Mouse (Mus musculus) limb, embryonic 15.5 days (tissue): ENCODE data around the gene Cebpa. TPM values are rescaled to one million over a fixed set of nuclear protein-coding genes. Genes with fewer than 3 reads are reported as not detected.
A peak's percentile ranks its signal among the peaks of the same experiment; 100 is the strongest.

ENCODE experiments used
- ATAC-seq: fragments of 200-750 bp; cut with Nextera tagmentation; 2 replicates; pipeline ENCODE4 v1.8.0; 2017; ENCODE audit warnings: low read depth, moderate TSS enrichment; ENCODE audit not compliant: insufficient number of reproducible peaks, low FRiP score, low TSS enrichment
- H3K27ac ChIP-seq: fragments of 300-500 bp; sonication (generic); 2 replicates; pipeline ENCODE4 v1.5.1; 2015; ENCODE audit warnings: moderate library complexity, mild to moderate bottlenecking, inconsistent platforms
- H3K27me3 ChIP-seq: fragments of 300-500 bp; sonication (generic); 2 replicates; pipeline ENCODE4 v1.6.1; 2015; ENCODE audit warnings: inconsistent platforms
- H3K36me3 ChIP-seq: fragments of 300-500 bp; sonication (generic); 2 replicates; pipeline ENCODE4 v1.6.1; 2015; ENCODE audit warnings: inconsistent platforms
- H3K4me1 ChIP-seq: fragments of 300-500 bp; sonication (generic); 2 replicates; pipeline ENCODE4 v1.6.1; 2015; ENCODE audit warnings: inconsistent platforms
- H3K4me2 ChIP-seq: fragments of 300-500 bp; sonication (generic); 2 replicates; pipeline ENCODE4 v1.6.1; 2015; ENCODE audit warnings: mild to moderate bottlenecking, inconsistent platforms
- H3K4me3 ChIP-seq: fragments of 300-500 bp; sonication (generic); 2 replicates; pipeline ENCODE4 v1.5.1; 2015; ENCODE audit warnings: mild to moderate bottlenecking, inconsistent platforms
- H3K9ac ChIP-seq: fragments of 300-500 bp; sonication (generic); 2 replicates; pipeline ENCODE4 v1.6.1; 2015; ENCODE audit warnings: inconsistent platforms
- H3K9me3 ChIP-seq: fragments of 300-500 bp; sonication (generic); 2 replicates; pipeline ENCODE4 v1.6.1; 2016; ENCODE audit warnings: inconsistent platforms
- WGBS: fragments of 180-500 bp; shearing (Covaris S2); methylation state at CpG from one replicate; pipeline ENCODE4 v1.1.7; 2015; 5-methylcytosine and 5-hydroxymethylcytosine counted together
- polyA plus RNA-seq: library from polyadenylated mRNA; unstranded; fragments of >200 nt; fragmentation: Nextera tagmentation; extraction: Ambion mirVana; gene quantifications from 2 replicates; pipeline ENCODE4 v1.2.1, GENCODE M21; 2015

Gene Cebpa
- polyA plus RNA-seq, 1 experiment from 2014 or later, result 16.5 TPM

- Histone ChIP-seq H3K4me3 (peak overlapping the region; percentile 58), H3K4me1 (peaks cover 35% of the 10 kb centered on the region), H3K27ac (peak overlapping the region; percentile 13), H3K27me3 (peaks cover 57% of the 10 kb centered on the region), H3K36me3 (no peaks in the 10 kb centered on the region), H3K9me3 (no peaks in the 10 kb centered on the region), H3K4me2 (peak overlapping the region; percentile 26), H3K9ac (no peak overlapping the region)
- ATAC-seq, result no peak
- WGBS, result 57% methylated on average over 10 of the region's 10 CpGs
Observed at GRCm38 (mm10) chr7:35122401-35123320, 3.6 kb downstream of the Cebpa start.

- 26% methylated on average over 10 of the region's 10 CpGs for WGBS
- 0 out of 2 replicates have a peak overlapping the region, but pooled peaks have one; percentile 27 for H3K27ac ChIP-seq
- H3K4me2 ChIP-seq, result no peak overlapping the region
- no peak overlapping the region for H3K9ac ChIP-seq
- peaks cover 33% of the 10 kb centered on the region for H3K4me1 ChIP-seq
- no peak overlapping the region for H3K4me3 ChIP-seq
- no peaks in the 10 kb centered on the region for H3K9me3 ChIP-seq
- H3K27me3 ChIP-seq, result peaks cover 57% of the 10 kb centered on the region
- ATAC-seq, result no peak
- H3K36me3 ChIP-seq, result no peaks in the 10 kb centered on the region
Observed at GRCm38 (mm10) chr7:35123431-35123953, 4.4 kb downstream of the Cebpa start.

DNA sequence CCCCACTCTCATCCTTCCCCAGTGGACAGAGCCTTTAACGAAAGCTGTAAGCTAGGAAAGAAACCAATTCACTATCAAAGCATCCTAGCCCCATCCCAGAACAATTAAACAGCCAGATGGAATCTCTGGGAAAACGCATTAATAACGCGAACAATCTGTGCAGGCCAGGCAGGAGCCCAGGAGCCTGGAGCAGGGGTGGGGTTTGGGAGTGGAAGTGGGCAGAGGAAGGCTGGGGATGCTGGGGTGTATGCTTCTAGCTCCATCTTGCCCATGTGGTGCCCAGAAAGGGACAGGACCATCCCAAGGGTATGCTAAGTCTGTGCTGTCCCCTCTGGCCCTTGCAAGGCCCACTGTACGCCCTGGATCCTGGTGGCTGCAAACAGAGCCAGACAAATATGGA is 5.1 kb downstream of the Cebpa start:
- no peak overlapping the region for H3K9ac ChIP-seq
- peaks cover 56% of the 10 kb centered on the region for H3K27me3 ChIP-seq
- ATAC-seq, result no peak
- no peaks in the 10 kb centered on the region for H3K9me3 ChIP-seq
- no peak overlapping the region for H3K4me2 ChIP-seq
- no peaks in the 10 kb centered on the region for H3K36me3 ChIP-seq
- H3K4me1 ChIP-seq, result peaks cover 32% of the 10 kb centered on the region
- no peak overlapping the region for H3K4me3 ChIP-seq
- WGBS, result 28% methylated on average over 5 of the region's 5 CpGs
- H3K27ac ChIP-seq, result peak overlapping the region; percentile 54; the same call in 1 of the 2 replicates

DNA sequence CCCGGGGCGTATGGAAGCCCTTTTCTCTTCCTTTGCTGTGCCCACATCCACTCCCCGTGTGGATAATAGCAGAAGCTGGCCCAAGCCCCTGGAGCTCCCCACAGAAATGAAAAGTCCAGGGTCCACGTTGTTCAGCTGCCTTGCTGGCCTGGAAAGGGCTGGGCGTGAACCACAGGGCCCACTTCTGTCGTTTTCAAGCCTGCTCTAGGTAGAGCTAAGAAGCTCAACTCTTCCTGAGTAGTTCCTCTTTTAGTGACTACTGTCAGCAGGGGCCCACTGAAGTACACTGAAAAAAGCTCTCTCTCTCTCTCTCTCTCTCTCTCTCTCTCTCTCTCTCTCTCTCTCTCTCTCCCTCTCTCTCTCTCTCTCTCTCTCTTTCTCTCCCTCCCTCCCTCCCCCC is 5.7 kb downstream of the Cebpa start:
- H3K4me1 ChIP-seq, result peaks cover 27% of the 10 kb centered on the region
- no peak overlapping the region for H3K9ac ChIP-seq
- H3K9me3 ChIP-seq, result no peaks in the 10 kb centered on the region
- no peak for ATAC-seq
- WGBS, result 42% methylated on average over 6 of the region's 6 CpGs
- no peak overlapping the region for H3K4me2 ChIP-seq
- H3K4me3 ChIP-seq, result no peak overlapping the region
- H3K27me3 ChIP-seq, result peaks cover 51% of the 10 kb centered on the region
- peak overlapping the region; percentile 54; the same call in 1 of the 2 replicates for H3K27ac ChIP-seq
- H3K36me3 ChIP-seq, result no peaks in the 10 kb centered on the region

- Histone ChIP-seq H3K27me3 (peaks cover 38% of the 10 kb centered on the region), H3K4me3 (no peak overlapping the region)
Observed at GRCm38 (mm10) chr7:35125971-35126370, 6.9 kb downstream of the Cebpa start.

GRCm38 (mm10) chr7:35127001-35127400 is 7.9 kb downstream of the Cebpa start:
- 30% methylated on average over 10 of the region's 10 CpGs for WGBS
- no peak for ATAC-seq
- H3K9me3 ChIP-seq, result no peaks in the 10 kb centered on the region
- H3K27ac ChIP-seq, result no peak overlapping the region; the same call in 1 of the 2 replicates
- H3K9ac ChIP-seq, result no peak overlapping the region
- peaks cover 29% of the 10 kb centered on the region for H3K27me3 ChIP-seq
- H3K4me2 ChIP-seq, result no peak overlapping the region
- peaks cover 20% of the 10 kb centered on the region for H3K4me1 ChIP-seq
- H3K36me3 ChIP-seq, result no peaks in the 10 kb centered on the region
- no peak overlapping the region for H3K4me3 ChIP-seq

More at GRCm38 (mm10) chr7:35125971-35126370, 6.9 kb downstream of the Cebpa start:
- Histone ChIP-seq H3K27ac (no peak overlapping the region), H3K36me3 (no peaks in the 10 kb centered on the region), H3K4me2 (no peak overlapping the region), H3K9ac (no peak overlapping the region), H3K4me1 (peaks cover 20% of the 10 kb centered on the region), H3K9me3 (no peaks in the 10 kb centered on the region)
- 72% methylated on average over 5 of the region's 5 CpGs for WGBS
- no peak for ATAC-seq

GRCm38 (mm10) chr7:35127721-35128120 is 8.6 kb downstream of the Cebpa start:
- 29% methylated on average over 6 of the region's 6 CpGs for WGBS
- no peak overlapping the region for H3K27ac ChIP-seq
- H3K4me2 ChIP-seq, result no peak overlapping the region
- no peak for ATAC-seq
- no peak overlapping the region for H3K4me3 ChIP-seq
- peaks cover 20% of the 10 kb centered on the region for H3K4me1 ChIP-seq
- no peaks in the 10 kb centered on the region for H3K36me3 ChIP-seq
- H3K27me3 ChIP-seq, result peaks cover 21% of the 10 kb centered on the region
- no peaks in the 10 kb centered on the region for H3K9me3 ChIP-seq
- no peak overlapping the region for H3K9ac ChIP-seq

GRCm38 (mm10) chr7:35128677-35129567 is 9.8 kb downstream of the Cebpa start:
- H3K27ac ChIP-seq, result peak overlapping the region; percentile 54
- no peak overlapping the region for H3K4me3 ChIP-seq
- no peak overlapping the region for H3K9ac ChIP-seq
- H3K4me2 ChIP-seq, result no peak overlapping the region
- no peak; the same call in 1 of the 2 replicates for ATAC-seq
- H3K27me3 ChIP-seq, result peaks cover 11% of the 10 kb centered on the region; the same call in 1 of the 2 replicates
- no peaks in the 10 kb centered on the region for H3K36me3 ChIP-seq
- H3K4me1 ChIP-seq, result peaks cover 14% of the 10 kb centered on the region
- no peaks in the 10 kb centered on the region for H3K9me3 ChIP-seq
- 47% methylated on average over 17 of the region's 17 CpGs for WGBS

- ATAC-seq, result no peak
- 73% methylated on average over 13 of the region's 13 CpGs for WGBS
Observed at GRCm38 (mm10) chr7:35130059-35130738, 11.1 kb downstream of the Cebpa start.

DNA sequence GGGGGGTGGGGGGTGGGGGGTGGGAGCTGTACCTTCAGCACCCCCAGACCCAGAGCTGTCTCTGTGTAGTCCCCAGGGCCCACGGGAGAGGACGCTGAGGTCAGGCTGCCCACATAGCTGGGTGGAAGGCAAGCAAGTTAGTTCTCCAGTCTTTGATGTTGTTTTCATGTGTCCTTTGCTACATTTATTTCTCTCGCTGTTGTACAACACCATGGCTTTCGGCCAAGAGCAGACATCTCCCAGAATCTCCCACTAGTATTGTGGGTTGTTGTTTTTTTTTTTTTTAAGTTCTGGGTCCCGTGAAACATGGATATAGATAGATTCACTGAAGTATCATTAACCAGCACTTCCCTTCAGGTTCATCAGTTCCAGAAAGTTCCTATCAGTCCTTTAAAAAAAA is 11.8 kb downstream of the Cebpa start:
- peak overlapping the region; percentile 3; the same call in 1 of the 2 replicates for H3K27ac ChIP-seq
- no peaks in the 10 kb centered on the region for H3K9me3 ChIP-seq
- H3K4me1 ChIP-seq, result peaks cover 9% of the 10 kb centered on the region; the same call in 1 of the 2 replicates
- H3K27me3 ChIP-seq, result peaks cover 7% of the 10 kb centered on the region; the same call in 1 of the 2 replicates
- WGBS, result 79% methylated on average over 5 of the region's 5 CpGs
- no peak overlapping the region for H3K4me3 ChIP-seq
- H3K36me3 ChIP-seq, result no peaks in the 10 kb centered on the region
- no peak for ATAC-seq
- no peak overlapping the region for H3K9ac ChIP-seq
- no peak overlapping the region for H3K4me2 ChIP-seq

More at GRCm38 (mm10) chr7:35130059-35130738, 11.1 kb downstream of the Cebpa start:
- peaks cover 9% of the 10 kb centered on the region; the same call in 1 of the 2 replicates for H3K4me1 ChIP-seq
- no peaks in the 10 kb centered on the region for H3K36me3 ChIP-seq
- H3K27ac ChIP-seq, result peak overlapping the region; percentile 3; the same call in 1 of the 2 replicates
- H3K27me3 ChIP-seq, result peaks cover 7% of the 10 kb centered on the region; the same call in 1 of the 2 replicates
- no peak overlapping the region for H3K9ac ChIP-seq
- no peak overlapping the region for H3K4me2 ChIP-seq
- H3K9me3 ChIP-seq, result no peaks in the 10 kb centered on the region
- no peak overlapping the region for H3K4me3 ChIP-seq

DNA sequence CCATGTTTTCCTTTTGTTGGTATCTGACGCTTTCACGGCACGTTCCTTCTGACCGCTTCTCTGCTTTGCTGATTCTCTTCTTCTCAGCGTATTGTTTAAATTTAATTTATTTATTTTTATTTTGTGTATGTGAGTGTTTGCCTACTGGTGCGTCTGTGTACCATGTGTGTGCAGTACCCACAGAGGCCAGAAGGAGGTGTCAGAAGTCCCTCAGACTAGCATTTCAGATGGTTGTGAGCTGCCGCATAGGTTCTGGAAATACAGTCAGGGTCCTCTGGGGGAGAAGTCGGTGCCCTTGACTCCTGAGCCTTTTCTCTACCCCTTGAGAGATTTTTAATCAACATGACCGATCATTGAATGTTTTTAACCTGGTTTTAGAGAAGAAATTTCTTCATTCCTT is 12.5 kb downstream of the Cebpa start:
- no peaks in the 10 kb centered on the region for H3K36me3 ChIP-seq
- H3K9ac ChIP-seq, result no peak overlapping the region
- 95% methylated on average over 9 of the region's 9 CpGs for WGBS
- H3K4me2 ChIP-seq, result no peak overlapping the region
- H3K27ac ChIP-seq, result no peak overlapping the region
- H3K4me1 ChIP-seq, result peaks cover 9% of the 10 kb centered on the region; the same call in 1 of the 2 replicates
- no peak for ATAC-seq
- peaks cover 7% of the 10 kb centered on the region; the same call in 1 of the 2 replicates for H3K27me3 ChIP-seq
- H3K4me3 ChIP-seq, result no peak overlapping the region
- H3K9me3 ChIP-seq, result no peaks in the 10 kb centered on the region
